Mouse (Mus musculus) limb, embryonic 14.5 days (tissue): ENCODE measurements around the gene Gm3409. TPM values are rescaled to one million over a fixed set of nuclear protein-coding genes. Genes with fewer than 3 reads are reported as not detected.

Experiments used
- ATAC-seq: fragments of 200-750 bp; cut with Nextera tagmentation; 2 replicates; pipeline ENCODE4 v1.8.0; 2017; ENCODE audit warnings: low read depth, moderate number of reproducible peaks, moderate TSS enrichment; ENCODE audit not compliant: low FRiP score
- DNase-seq: peaks from one replicate; pipeline ENCODE4 v3.0.0-alpha.2; 2015; ENCODE audit warnings: low spot score
- H3K27ac ChIP-seq: fragments of 300-500 bp; sonication (generic); replicated peaks from 2 replicates; pipeline ENCODE4 v1.5.1; 2014; ENCODE audit warnings: low read depth, mild to moderate bottlenecking, low read length, moderate library complexity, mixed read lengths
- H3K27me3 ChIP-seq: fragments of 300-500 bp; sonication (generic); 2 replicates; pipeline ENCODE4 v1.6.1; 2014; ENCODE audit warnings: low read length, mixed read lengths; ENCODE audit not compliant: control insufficient read depth, insufficient read depth
- H3K36me3 ChIP-seq: fragments of 300-500 bp; sonication (generic); 2 replicates; pipeline ENCODE4 v1.6.1; 2014; ENCODE audit warnings: mild to moderate bottlenecking, low read length, moderate library complexity, mixed read lengths; ENCODE audit not compliant: control insufficient read depth, insufficient read depth
- H3K4me1 ChIP-seq: fragments of 300-500 bp; sonication (generic); 2 replicates; pipeline ENCODE4 v1.6.1; 2014; ENCODE audit warnings: antibody characterized with exemption, low read length, mixed read lengths; ENCODE audit not compliant: control insufficient read depth, insufficient read depth
- H3K4me2 ChIP-seq: fragments of 300-500 bp; sonication (generic); replicated peaks from 2 replicates; pipeline ENCODE4 v1.6.1; 2014; ENCODE audit warnings: low read depth, mild to moderate bottlenecking, low read length, moderate library complexity; ENCODE audit not compliant: severe bottlenecking
- H3K4me3 ChIP-seq: fragments of 300-500 bp; sonication (generic); replicated peaks from 2 replicates; pipeline ENCODE4 v1.5.1; 2014; ENCODE audit warnings: low read length
- H3K9ac ChIP-seq: fragments of 300-500 bp; sonication (generic); 2 replicates; pipeline ENCODE4 v1.6.1; 2014; ENCODE audit warnings: mild to moderate bottlenecking, low read depth, low read length, moderate library complexity; ENCODE audit not compliant: severe bottlenecking
- H3K9me3 ChIP-seq: fragments of 300-500 bp; sonication (generic); 2 replicates; pipeline ENCODE4 v1.6.1; 2016; ENCODE audit warnings: low read length; ENCODE audit not compliant: control insufficient read depth
- POLR2A ChIP-seq: fragments of 200-500 bp; IDR thresholded peaks from 2 replicates; pipeline ENCODE4 v1.8.0; 2012; ENCODE audit warnings: inconsistent platforms, mild to moderate bottlenecking, moderate library complexity, borderline replicate concordance; ENCODE audit not compliant: insufficient read depth, insufficient read length; ENCODE audit errors: extremely low read depth
- WGBS: fragments of 180-500 bp; shearing (Covaris S2); extraction: QIAGEN DNeasy Blood & Tissue Kit; methylation state at CpG from one replicate; pipeline ENCODE4 v1.1.7; 2014; 5-methylcytosine and 5-hydroxymethylcytosine counted together
- polyA plus RNA-seq, 2 experiments: library from polyadenylated mRNA; depleted of rRNA in 1 of 2; stranded (reverse) in 1 of 2; unstranded in 1 of 2; fragments of >200 nt; fragmentation: Nextera tagmentation in 1 of 2; extraction: Ambion mirVana in 1 of 2; gene quantifications; 2 replicates each; pipeline versions ENCODE4 v1.2.1 to v1.2.3; 2012 to 2014

Gm3409 gene
- polyA plus RNA-seq, 2 experiments = not detected

GRCm38 (mm10) chr5:146584156-146584477 is 46.7 kb downstream of the Gm3409 start:
- no peak for DNase-seq
- peaks cover 42% of the 10 kb centered on the region for H3K27me3 ChIP-seq

GRCm38 (mm10) chr5:146584478-146585306 is 47.2 kb downstream of the Gm3409 start, which contains the start of gene Gpr12:
TSS of gene Gpr12 (minus strand) at chr5:146585239.
- WGBS = under 1% methylated on average over 47 of the region's 64 CpGs
- Histone ChIP-seq H3K27ac (no peak within 1 kb of the TSS), H3K36me3 (no peaks in the 10 kb centered on the region), H3K4me3 (peak within 1 kb of the TSS; percentile 49), H3K9ac (peak within 1 kb of the TSS; percentile 25; the same call in 1 of the 2 replicates), H3K4me1 (peaks cover 6% of the 10 kb centered on the region; the same call in 1 of the 2 replicates), H3K4me2 (peak within 1 kb of the TSS; percentile 97), H3K9me3 (no peaks in the 10 kb centered on the region), H3K27me3 (peaks cover 42% of the 10 kb centered on the region)
- ATAC-seq (0 out of 2 replicates have a peak, but pooled peaks have one; percentile 9), DNase-seq (peak; percentile 47)
- no peak for TF ChIP-seq POLR2A

More at GRCm38 (mm10) chr5:146584156-146584477, 46.7 kb downstream of the Gm3409 start:
- Histone ChIP-seq H3K4me1 (peaks cover 6% of the 10 kb centered on the region; the same call in 1 of the 2 replicates), H3K4me2 (peak overlapping the region; percentile 97), H3K36me3 (no peaks in the 10 kb centered on the region), H3K27ac (no peak overlapping the region), H3K9ac (no peak overlapping the region), H3K9me3 (no peaks in the 10 kb centered on the region), H3K4me3 (peak overlapping the region; percentile 49)
- TF ChIP-seq POLR2A = no peak
- ATAC-seq = no peak
- 7% methylated on average over 10 of the region's 10 CpGs for WGBS

- H3K9ac ChIP-seq = no peak overlapping the region; the same call in 1 of the 2 replicates
- WGBS = 2% methylated on average over 10 of the region's 10 CpGs
- TF ChIP-seq POLR2A = no peak
- ATAC-seq (no peak), DNase-seq (no peak)
- H3K36me3 ChIP-seq = no peaks in the 10 kb centered on the region
- no peak overlapping the region for H3K27ac ChIP-seq
- H3K4me3 ChIP-seq = peak overlapping the region; percentile 49
- peaks cover 42% of the 10 kb centered on the region for H3K27me3 ChIP-seq
- H3K4me2 ChIP-seq = peak overlapping the region; percentile 97
- peaks cover 8% of the 10 kb centered on the region; the same call in 1 of the 2 replicates for H3K4me1 ChIP-seq
- H3K9me3 ChIP-seq = no peaks in the 10 kb centered on the region
These were observed 47.8 kb downstream of the Gm3409 start for GRCm38 (mm10) chr5:146585307-146585651.

- Histone ChIP-seq H3K9me3 (no peaks in the 10 kb centered on the region), H3K27ac (no peak overlapping the region), H3K4me1 (peaks cover 14% of the 10 kb centered on the region), H3K4me2 (no peak overlapping the region), H3K36me3 (no peaks in the 10 kb centered on the region), H3K27me3 (peaks cover 42% of the 10 kb centered on the region), H3K4me3 (no peak overlapping the region), H3K9ac (no peak overlapping the region)
- ATAC-seq = no peak
- no peak for DNase-seq
- 73% methylated on average over 8 of the region's 8 CpGs for WGBS
- no peak for TF ChIP-seq POLR2A
These were observed 49.1 kb downstream of the Gm3409 start for GRCm38 (mm10) chr5:146586357-146587070.

Other genes with a start within 250 kb of the Gm3409 start
- gene Wasf3, start 152.7 kb upstream of the Gm3409 start, polyA plus RNA-seq (2012; rRNA removed) = 10.8 and 12.4 TPM in 2 replicates
- gene Wasf3, start 152.7 kb upstream of the Gm3409 start, polyA plus RNA-seq (2014; fragmentation: Nextera tagmentation; extraction: Ambion mirVana) = 1.4 and 2.2 TPM in 2 replicates
- gene Gm6408, start 55.7 kb upstream of the Gm3409 start, polyA plus RNA-seq (2012; rRNA removed) = 0.06 TPM in 1 of 2 replicates, not detected in the other
- gene Gm6408, start 55.7 kb upstream of the Gm3409 start, polyA plus RNA-seq (2014; fragmentation: Nextera tagmentation; extraction: Ambion mirVana) = not detected in 2 replicates
- gene Gm6370, start 46.3 kb upstream of the Gm3409 start, polyA plus RNA-seq (2012; rRNA removed) = not detected in 2 replicates
- gene Gm6370, start 46.3 kb upstream of the Gm3409 start, polyA plus RNA-seq (2014; fragmentation: Nextera tagmentation; extraction: Ambion mirVana) = not detected in 2 replicates
- not detected in 2 replicates for gene 4930449I24Rik, start 35.2 kb upstream of the Gm3409 start, polyA plus RNA-seq (2012; rRNA removed)
- gene 4930449I24Rik, start 35.2 kb upstream of the Gm3409 start, polyA plus RNA-seq (2014; fragmentation: Nextera tagmentation; extraction: Ambion mirVana) = not detected in 2 replicates
- not detected in 2 replicates for gene Gm3402, start 23.5 kb upstream of the Gm3409 start, polyA plus RNA-seq (2012; rRNA removed)
- gene Gm3402, start 23.5 kb upstream of the Gm3409 start, polyA plus RNA-seq (2014; fragmentation: Nextera tagmentation; extraction: Ambion mirVana) = not detected in 2 replicates
- not detected in 2 replicates for gene Gm3404, start 11.8 kb upstream of the Gm3409 start, polyA plus RNA-seq (2012; rRNA removed)
- gene Gm3404, start 11.8 kb upstream of the Gm3409 start, polyA plus RNA-seq (2014; fragmentation: Nextera tagmentation; extraction: Ambion mirVana) = not detected in 2 replicates
- gene Gm3415, start 18.5 kb downstream of the Gm3409 start, polyA plus RNA-seq (2012; rRNA removed) = not detected in 2 replicates
- not detected in 2 replicates for gene Gm3415, start 18.5 kb downstream of the Gm3409 start, polyA plus RNA-seq (2014; fragmentation: Nextera tagmentation; extraction: Ambion mirVana)
- gene Gpr12, start 47.6 kb downstream of the Gm3409 start, polyA plus RNA-seq (2012; rRNA removed) = 0.52 and 0.55 TPM in 2 replicates
- 0.08 and 0.40 TPM in 2 replicates for gene Gpr12, start 47.6 kb downstream of the Gm3409 start, polyA plus RNA-seq (2014; fragmentation: Nextera tagmentation; extraction: Ambion mirVana)